Mouse (Mus musculus): ENCODE measurements at regions not wholly inside any gene's neighbourhood (a gene's known extent, or its start where the extent isn't known, plus 50 kb on each side); places are given as distances from the start of the nearest gene placed in this dataset.
A peak's percentile ranks its signal among the peaks of the same experiment; 100 is the strongest.

DNA sequence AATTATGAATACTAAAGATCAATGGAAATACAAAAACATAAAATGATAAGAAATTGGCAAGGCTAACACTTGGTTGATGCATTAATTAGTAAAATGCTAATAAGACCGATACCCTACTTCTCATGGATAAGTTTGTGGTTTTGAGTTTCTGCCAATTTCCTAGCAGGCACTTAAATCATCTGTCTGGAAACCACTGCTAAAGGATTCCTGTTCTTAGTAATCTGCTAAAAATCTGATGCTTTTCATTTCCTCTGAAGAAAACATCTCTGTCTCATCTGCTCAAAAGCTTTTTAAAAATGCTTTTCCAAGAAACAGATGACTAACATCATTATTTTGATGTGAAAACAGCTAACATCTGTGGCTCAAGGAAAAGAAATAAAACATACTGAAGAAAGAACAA, 321.4 kb upstream of the Pcdh7 start:
- Histone ChIP-seq H3K9ac (ENCODE audit: low read length) (no peak overlapping the region), H3K9me3 (ENCODE audit: control insufficient read depth, low read length) (no peaks in the 10 kb centered on the region), H3K4me3 (ENCODE audit: low read depth, low read length) (no peak overlapping the region), H3K27ac (ENCODE audit: low read depth, low read length) (no peak overlapping the region), H3K4me1 (ENCODE audit: control insufficient read depth, insufficient read depth, low read length) (no peaks in the 10 kb centered on the region), H3K36me3 (ENCODE audit: control insufficient read depth, insufficient read depth, low read length) (no peaks in the 10 kb centered on the region), H3K27me3 (ENCODE audit: control insufficient read depth, insufficient read depth, low read length) (no peaks in the 10 kb centered on the region), H3K4me2 (ENCODE audit: low read depth) (no peak overlapping the region)
- ATAC-seq (ENCODE audit: insufficient read depth, low FRiP score, low TSS enrichment) (no peak), DNase-seq (ENCODE audit: low spot score) (no peak)
- WGBS = 89% methylated on average over 1 of the region's 1 CpGs

GRCm38 (mm10) chr5:57418216-57418615, 299.6 kb upstream of the Pcdh7 start:
- H3K27ac ChIP-seq (ENCODE audit: low read depth, low read length) = no peak overlapping the region
- H3K27me3 ChIP-seq (ENCODE audit: control insufficient read depth, insufficient read depth, low read length) = no peaks in the 10 kb centered on the region
- 92% methylated on average over 2 of the region's 2 CpGs for WGBS
- no peak overlapping the region for H3K4me2 ChIP-seq (ENCODE audit: low read depth)
- no peak overlapping the region for H3K4me3 ChIP-seq (ENCODE audit: low read depth, low read length)
- ATAC-seq (ENCODE audit: insufficient read depth, low FRiP score, low TSS enrichment) (no peak), DNase-seq (ENCODE audit: low spot score) (no peak)
- H3K9me3 ChIP-seq (ENCODE audit: control insufficient read depth, low read length) = no peaks in the 10 kb centered on the region
- H3K36me3 ChIP-seq (ENCODE audit: control insufficient read depth, insufficient read depth, low read length) = no peaks in the 10 kb centered on the region
- H3K9ac ChIP-seq (ENCODE audit: low read length) = no peak overlapping the region
- no peaks in the 10 kb centered on the region for H3K4me1 ChIP-seq (ENCODE audit: control insufficient read depth, insufficient read depth, low read length)

GRCm38 (mm10) chr5:57451050-57451449, 266.7 kb upstream of the Pcdh7 start:
- ATAC-seq (ENCODE audit: insufficient read depth, low FRiP score, low TSS enrichment) (no peak), DNase-seq (ENCODE audit: low spot score) (no peak)
- H3K36me3 ChIP-seq (ENCODE audit: control insufficient read depth, insufficient read depth, low read length) = no peaks in the 10 kb centered on the region
- H3K9ac ChIP-seq (ENCODE audit: low read length) = no peak overlapping the region
- no peaks in the 10 kb centered on the region for H3K4me1 ChIP-seq (ENCODE audit: control insufficient read depth, insufficient read depth, low read length)
- H3K4me3 ChIP-seq (ENCODE audit: low read depth, low read length) = no peak overlapping the region
- no peaks in the 10 kb centered on the region for H3K9me3 ChIP-seq (ENCODE audit: control insufficient read depth, low read length)
- no peak overlapping the region for H3K4me2 ChIP-seq (ENCODE audit: low read depth)
- no peaks in the 10 kb centered on the region for H3K27me3 ChIP-seq (ENCODE audit: control insufficient read depth, insufficient read depth, low read length)
- H3K27ac ChIP-seq (ENCODE audit: low read depth, low read length) = no peak overlapping the region
- 85% methylated on average over 3 of the region's 3 CpGs for WGBS

GRCm38 (mm10) chr5:57451504-57451903, 266.3 kb upstream of the Pcdh7 start:
- DNase-seq (ENCODE audit: low spot score) (no peak), ATAC-seq (ENCODE audit: insufficient read depth, low FRiP score, low TSS enrichment) (no peak)
- Histone ChIP-seq H3K4me3 (ENCODE audit: low read depth, low read length) (no peak overlapping the region), H3K27ac (ENCODE audit: low read depth, low read length) (no peak overlapping the region), H3K4me2 (ENCODE audit: low read depth) (no peak overlapping the region), H3K4me1 (ENCODE audit: control insufficient read depth, insufficient read depth, low read length) (no peaks in the 10 kb centered on the region), H3K27me3 (ENCODE audit: control insufficient read depth, insufficient read depth, low read length) (no peaks in the 10 kb centered on the region), H3K9ac (ENCODE audit: low read length) (no peak overlapping the region), H3K9me3 (ENCODE audit: control insufficient read depth, low read length) (no peaks in the 10 kb centered on the region), H3K36me3 (ENCODE audit: control insufficient read depth, insufficient read depth, low read length) (no peaks in the 10 kb centered on the region)
- WGBS = 91% methylated on average over 2 of the region's 2 CpGs

GRCm38 (mm10) chr5:57474978-57475377, 242.8 kb upstream of the Pcdh7 start:
- peak; percentile 42; the same call in 1 of the 2 replicates for ATAC-seq (ENCODE audit: insufficient read depth, low FRiP score, low TSS enrichment)
- Histone ChIP-seq H3K9me3 (ENCODE audit: control insufficient read depth, low read length) (no peaks in the 10 kb centered on the region), H3K4me3 (ENCODE audit: low read depth, low read length) (no peak overlapping the region), H3K36me3 (ENCODE audit: control insufficient read depth, insufficient read depth, low read length) (no peaks in the 10 kb centered on the region), H3K27me3 (ENCODE audit: control insufficient read depth, insufficient read depth, low read length) (no peaks in the 10 kb centered on the region), H3K9ac (ENCODE audit: low read length) (no peak overlapping the region), H3K27ac (ENCODE audit: low read depth, low read length) (no peak overlapping the region), H3K4me1 (ENCODE audit: control insufficient read depth, insufficient read depth, low read length) (no peaks in the 10 kb centered on the region), H3K4me2 (ENCODE audit: low read depth) (no peak overlapping the region)
- 46% methylated on average over 3 of the region's 3 CpGs for WGBS
- peak; percentile 11 for DNase-seq (ENCODE audit: low spot score)

DNA sequence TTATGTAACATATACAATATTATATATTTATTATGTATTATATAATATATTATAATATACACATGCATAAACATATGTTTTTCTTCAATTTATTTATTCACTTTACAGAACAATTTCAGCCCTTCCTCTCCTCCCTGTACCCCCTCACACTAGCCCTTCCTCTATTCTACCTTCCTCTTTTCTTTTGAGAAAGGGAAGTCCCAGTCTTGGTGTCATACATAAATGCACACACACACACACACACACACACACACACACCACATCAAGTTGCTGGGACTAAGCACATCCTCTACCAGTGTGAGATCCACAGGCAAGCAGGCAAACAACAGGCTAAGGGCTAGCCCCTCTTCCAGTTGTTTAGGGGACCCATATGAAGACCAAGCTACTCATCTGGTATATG, 239.9 kb upstream of the Pcdh7 start:
- Histone ChIP-seq H3K36me3 (ENCODE audit: control insufficient read depth, insufficient read depth, low read length) (no peaks in the 10 kb centered on the region), H3K4me3 (ENCODE audit: low read depth, low read length) (no peak overlapping the region), H3K4me2 (ENCODE audit: low read depth) (no peak overlapping the region), H3K4me1 (ENCODE audit: control insufficient read depth, insufficient read depth, low read length) (no peaks in the 10 kb centered on the region), H3K27ac (ENCODE audit: low read depth, low read length) (no peak overlapping the region), H3K9me3 (ENCODE audit: control insufficient read depth, low read length) (no peaks in the 10 kb centered on the region), H3K27me3 (ENCODE audit: control insufficient read depth, insufficient read depth, low read length) (no peaks in the 10 kb centered on the region), H3K9ac (ENCODE audit: low read length) (no peak overlapping the region)
- DNase-seq (ENCODE audit: low spot score) = no peak
- ATAC-seq (ENCODE audit: insufficient read depth, low FRiP score, low TSS enrichment) = no peak
